Mouse (Mus musculus): ENCODE measurements around the gene Rpl22.

GRCm38 (mm10) chr4:152302012-152302411, 23.5 kb upstream of the Rpl22 start:
- TF ChIP-seq POLR2A (IDR thresholded peaks at IDR 0.05; ENCODE audit: control insufficient read depth, low read depth, low read length): no peak
- no peak for TF ChIP-seq CTCF (IDR thresholded peaks at IDR 0.05; ENCODE audit: control insufficient read depth, insufficient read depth, insufficient replicate concordance, low read depth, low read length)

Data from testis, adult 2 months (tissue).